In genomic region chr12:40568365-40568885, GRCm38 (mm10) we compare ENCODE assay signal across 25 mouse cellular contexts.
DNase-seq lines count a peak whose midpoint lies in the region; ATAC-seq lines count a peak whose summit lies in the region.
"Had no signal": no experiment of that assay in that cellular context is flagged by ENCODE, and none has a peak within 500 bp of the region (broad histone marks: within the 10 kb centered on the region; RNA-seq: fewer than 3 reads in every experiment).

No protein-coding gene starts in this region.

- no peak overlapping the region for H3K9ac ChIP-seq in forebrain, embryonic 13.5 days
- no peak overlapping the region for H3K9ac ChIP-seq in forebrain, embryonic 12.5 days
- no peak overlapping the region for H3K9ac ChIP-seq in hindbrain, embryonic 15.5 days
- H3K9ac ChIP-seq in hindbrain, embryonic 13.5 days = no peak overlapping the region
- H3K9ac ChIP-seq: embryonic facial prominence, embryonic 15.5 days; heart, embryonic 12.5 days; hindbrain, embryonic 14.5 days; limb, embryonic 13.5 days; neural tube, embryonic 15.5 days; stomach, embryonic 15.5 days had no signal

- no peaks in the 10 kb centered on the region for H3K9me3 ChIP-seq in forebrain, embryonic 13.5 days (replicated peaks)
- no peaks in the 10 kb centered on the region for H3K9me3 ChIP-seq in forebrain, embryonic 12.5 days
- no peaks in the 10 kb centered on the region for H3K9me3 ChIP-seq in hindbrain, embryonic 15.5 days
- no peaks in the 10 kb centered on the region for H3K9me3 ChIP-seq in hindbrain, embryonic 13.5 days
- H3K9me3 ChIP-seq in embryonic facial prominence, embryonic 10.5 days = no peaks in the 10 kb centered on the region
- H3K9me3 ChIP-seq: embryonic facial prominence, embryonic 15.5 days; G1E; heart, embryonic 12.5 days; limb, embryonic 13.5 days; neural tube, embryonic 15.5 days; stomach, embryonic 15.5 days had no signal

- no peaks in the 10 kb centered on the region for H3K36me3 ChIP-seq in forebrain, embryonic 13.5 days (ENCODE audit: poor library complexity, severe bottlenecking)
- no peaks in the 10 kb centered on the region for H3K36me3 ChIP-seq in forebrain, embryonic 12.5 days (replicated peaks)
- H3K36me3 ChIP-seq in hindbrain, embryonic 15.5 days = no peaks in the 10 kb centered on the region
- H3K36me3 ChIP-seq in hindbrain, embryonic 13.5 days = no peaks in the 10 kb centered on the region
- no peaks in the 10 kb centered on the region for H3K36me3 ChIP-seq in embryonic facial prominence, embryonic 10.5 days (replicated peaks)
- no peaks in the 10 kb centered on the region for H3K36me3 ChIP-seq in macrophage (ENCODE audit: inconsistent target)
- H3K36me3 ChIP-seq: embryonic facial prominence, embryonic 15.5 days; G1E; heart, embryonic 12.5 days; limb, embryonic 13.5 days; neural tube, embryonic 15.5 days; stomach, embryonic 15.5 days had no signal

- H3K4me2 ChIP-seq in forebrain, embryonic 13.5 days = no peak overlapping the region
- H3K4me2 ChIP-seq in forebrain, embryonic 12.5 days = no peak overlapping the region
- no peak overlapping the region for H3K4me2 ChIP-seq in hindbrain, embryonic 15.5 days
- H3K4me2 ChIP-seq in hindbrain, embryonic 13.5 days = no peak overlapping the region
- H3K4me2 ChIP-seq: embryonic facial prominence, embryonic 15.5 days; heart, embryonic 12.5 days; hindbrain, embryonic 14.5 days; limb, embryonic 13.5 days; liver, embryonic 11.5 days; neural tube, embryonic 15.5 days; stomach, embryonic 15.5 days had no signal

- DNase-seq in embryonic facial prominence, embryonic 10.5 days (ENCODE audit: low spot score) = peak; percentile 51
- no peak for DNase-seq in cerebellum, adult 18-20 months
- DNase-seq: cerebellum, adult 8-10 months; gastrocnemius, postnatal 25 days; heart, postnatal 4 days; lung, postnatal 4 days; midbrain, embryonic 14.5 days; retina, postnatal 1 day; right cerebral cortex, postnatal 25 days; thymus, adult 18-20 months; thymus, postnatal 36 days had no signal

- 77% methylated on average over 4 of the region's 4 CpGs for WGBS in forebrain, embryonic 13.5 days
- 84% methylated on average over 4 of the region's 4 CpGs for WGBS in forebrain, embryonic 12.5 days
- 77% methylated on average over 4 of the region's 4 CpGs for WGBS in hindbrain, embryonic 15.5 days
- 74% methylated on average over 4 of the region's 4 CpGs for WGBS in hindbrain, embryonic 13.5 days
- WGBS in embryonic facial prominence, embryonic 10.5 days = 69% methylated on average over 4 of the region's 4 CpGs
- 100% methylated on average over 4 of the region's 4 CpGs for WGBS in macrophage (ENCODE audit: missing documents)

- no peak overlapping the region for H3K4me3 ChIP-seq in forebrain, embryonic 13.5 days
- H3K4me3 ChIP-seq in forebrain, embryonic 12.5 days (replicated peaks) = no peak overlapping the region
- no peak overlapping the region for H3K4me3 ChIP-seq in hindbrain, embryonic 15.5 days
- no peak overlapping the region for H3K4me3 ChIP-seq in hindbrain, embryonic 13.5 days
- no peak overlapping the region for H3K4me3 ChIP-seq in embryonic facial prominence, embryonic 10.5 days
- no peak overlapping the region for H3K4me3 ChIP-seq in macrophage (ENCODE audit: inconsistent target)
- H3K4me3 ChIP-seq: embryonic facial prominence, embryonic 15.5 days; heart, embryonic 12.5 days; limb, embryonic 13.5 days; neural tube, embryonic 15.5 days; stomach, embryonic 15.5 days had no signal

- peak overlapping the region; percentile 21; the same call in 1 of the 2 replicates for H3K27ac ChIP-seq in forebrain, embryonic 13.5 days
- H3K27ac ChIP-seq in forebrain, embryonic 12.5 days = no peak overlapping the region
- no peak overlapping the region for H3K27ac ChIP-seq in hindbrain, embryonic 15.5 days (replicated peaks)
- no peak overlapping the region for H3K27ac ChIP-seq in hindbrain, embryonic 13.5 days
- H3K27ac ChIP-seq in embryonic facial prominence, embryonic 10.5 days (replicated peaks) = no peak overlapping the region
- peak overlapping the region; percentile 52 for H3K27ac ChIP-seq in macrophage
- H3K27ac ChIP-seq: embryonic facial prominence, embryonic 15.5 days; hindbrain, embryonic 14.5 days; limb, embryonic 13.5 days; neural tube, embryonic 15.5 days; stomach, embryonic 15.5 days had no signal

- peaks cover 14% of the 10 kb centered on the region for H3K4me1 ChIP-seq in forebrain, embryonic 13.5 days
- H3K4me1 ChIP-seq in forebrain, embryonic 12.5 days = peaks cover 8% of the 10 kb centered on the region
- peaks cover 24% of the 10 kb centered on the region for H3K4me1 ChIP-seq in hindbrain, embryonic 15.5 days (replicated peaks)
- H3K4me1 ChIP-seq in hindbrain, embryonic 13.5 days (replicated peaks) = peaks cover 21% of the 10 kb centered on the region
- H3K4me1 ChIP-seq in embryonic facial prominence, embryonic 10.5 days = peaks cover 32% of the 10 kb centered on the region
- H3K4me1 ChIP-seq: stomach, embryonic 15.5 days had no signal

- no peaks in the 10 kb centered on the region for H3K27me3 ChIP-seq in forebrain, embryonic 13.5 days
- no peaks in the 10 kb centered on the region for H3K27me3 ChIP-seq in forebrain, embryonic 12.5 days
- no peaks in the 10 kb centered on the region for H3K27me3 ChIP-seq in hindbrain, embryonic 15.5 days
- H3K27me3 ChIP-seq in hindbrain, embryonic 13.5 days = no peaks in the 10 kb centered on the region
- H3K27me3 ChIP-seq in embryonic facial prominence, embryonic 10.5 days (replicated peaks; ENCODE audit: low read depth, poor library complexity, severe bottlenecking) = no peaks in the 10 kb centered on the region
- H3K27me3 ChIP-seq: embryonic facial prominence, embryonic 15.5 days; heart, embryonic 12.5 days; limb, embryonic 13.5 days; neural tube, embryonic 15.5 days; stomach, embryonic 15.5 days had no signal

- 0 out of 2 replicates have a peak, but pooled peaks have one; percentile 48 for ATAC-seq in forebrain, embryonic 13.5 days
- ATAC-seq in forebrain, embryonic 12.5 days (ENCODE audit: low FRiP score) = no peak
- peak; percentile 42; the same call in 1 of the 2 replicates for ATAC-seq in hindbrain, embryonic 15.5 days (ENCODE audit: low FRiP score, low read depth)
- no peak; the same call in 1 of the 2 replicates for ATAC-seq in hindbrain, embryonic 13.5 days (ENCODE audit: low FRiP score)
- ATAC-seq: inflammation-experienced regulatory T-cells, adult 6 months had no signal

- peaks cover 38% of the 10 kb centered on the region; the same call in 1 of the 2 replicates for H3K79me2 ChIP-seq in macrophage (ENCODE audit: inconsistent target)

Comparison
In these comparisons a context has a peak if more than half of its experiments do, and no peak if none do; other contexts are left out.
1. ATAC-seq: peak in forebrain, embryonic 13.5 days (single experiment) and hindbrain, embryonic 15.5 days (single experiment); none in forebrain, embryonic 12.5 days (single experiment) and hindbrain, embryonic 13.5 days (single experiment).
2. H3K27ac ChIP-seq: peak in forebrain, embryonic 13.5 days (single experiment) and macrophage (single experiment); none in forebrain, embryonic 12.5 days (single experiment), hindbrain, embryonic 15.5 days (single experiment), hindbrain, embryonic 13.5 days (single experiment) and embryonic facial prominence, embryonic 10.5 days (single experiment).